Mouse (Mus musculus): ENCODE measurements around the gene Snx32. TPM values are rescaled to one million over a fixed set of nuclear protein-coding genes. Genes with fewer than 3 reads are reported as not detected.

Snx32 gene
- total RNA-seq (2021), result 10 to 100 TPM; 64.8 to 67.7 TPM

DNA sequence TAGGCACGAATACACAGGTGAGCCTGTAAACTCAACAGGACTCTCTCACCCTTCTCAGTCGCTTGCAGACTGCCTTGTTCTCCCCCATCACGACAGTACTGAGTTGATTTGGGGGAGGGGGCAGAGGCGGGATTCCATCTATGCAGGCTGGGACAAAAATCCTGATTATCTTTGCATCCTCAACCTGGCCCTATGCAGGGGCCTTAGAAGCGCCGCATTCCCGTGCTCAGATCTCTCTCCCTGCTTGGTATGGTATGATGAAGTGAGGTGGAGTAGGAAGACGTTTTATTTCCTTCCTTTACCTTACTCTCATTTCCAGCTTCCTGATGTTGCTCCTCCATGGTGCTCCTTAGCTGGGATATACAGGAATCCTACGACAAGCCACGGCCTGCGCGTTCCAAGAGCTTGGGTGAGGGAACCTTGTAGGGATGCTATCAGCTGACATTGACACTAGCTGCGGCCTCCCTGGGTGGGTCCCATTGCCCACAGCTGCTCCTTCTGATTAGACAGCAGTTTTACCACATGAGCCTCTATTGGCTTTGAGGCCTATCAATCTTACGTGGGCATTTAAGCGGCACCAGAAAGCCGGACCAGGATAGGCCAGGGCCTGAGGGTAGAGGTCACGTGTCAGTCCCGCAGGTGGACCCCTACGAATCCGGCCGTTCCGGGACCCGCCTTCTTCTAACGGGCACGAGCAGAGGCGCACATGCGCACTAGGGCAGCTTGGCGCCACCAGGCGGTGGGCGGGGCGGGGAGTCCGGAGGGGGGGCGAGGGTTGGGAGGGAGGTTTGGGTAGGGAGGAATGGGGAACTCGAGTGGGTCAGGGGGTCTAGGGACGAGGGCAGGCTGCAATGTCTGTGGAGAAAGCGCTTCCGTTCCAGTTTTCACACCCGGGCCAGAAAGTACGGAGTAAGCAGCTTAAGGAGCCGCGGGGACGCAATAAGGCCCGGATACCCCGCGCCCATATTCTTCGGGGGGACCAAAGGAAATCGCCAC is at the start of gene Snx32:
TSS of gene Snx32 (minus strand) at position 508 of the 996 bp plus-strand sequence.
- intact Hi-C loops (cut with DNase I), result no loop called here
- DNase-seq, result peak; percentile 98

DNA sequence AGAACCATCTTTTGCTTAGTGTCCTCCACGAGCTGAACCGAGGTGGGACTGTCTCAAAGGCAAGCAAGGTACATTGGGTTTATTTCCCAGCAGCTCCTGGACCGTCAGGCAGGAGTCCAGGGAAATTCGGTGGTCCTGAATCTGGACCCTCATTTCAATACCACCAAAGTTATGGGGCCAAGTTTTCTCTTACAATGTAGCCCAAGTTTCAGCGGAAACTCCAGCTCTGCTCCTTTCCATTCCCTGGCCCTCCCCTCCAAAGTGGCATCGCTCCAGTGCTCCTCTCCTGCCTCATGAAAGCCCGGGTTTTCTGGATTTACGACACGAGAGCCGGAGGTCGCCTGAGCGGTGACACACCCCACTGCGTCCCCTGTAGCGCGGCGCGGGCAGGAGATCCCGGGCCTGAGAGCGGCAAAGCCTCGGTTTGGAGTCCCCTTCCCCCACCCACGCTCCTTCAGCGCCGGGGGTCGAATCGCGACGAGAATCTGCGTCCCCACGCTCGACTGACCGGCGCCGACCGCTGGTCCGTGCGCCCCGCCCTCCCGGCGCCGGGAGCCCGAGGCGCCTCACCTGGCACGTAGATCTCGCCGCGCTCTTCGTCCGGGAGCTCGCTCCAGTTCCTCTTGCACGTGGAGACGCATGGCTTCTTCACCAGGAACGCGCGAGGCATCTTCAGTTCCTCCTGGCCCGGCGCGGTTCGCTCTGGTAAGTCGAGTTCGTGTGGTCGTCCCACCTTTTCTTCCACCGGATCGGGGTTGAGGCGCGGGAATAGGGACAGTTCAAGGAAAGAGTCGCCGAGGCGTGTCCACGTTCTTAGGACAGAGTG is 49.5 kb upstream of the Snx32 start:
- DNase-seq, result no peak
- intact Hi-C loops (cut with DNase I), result no loop called here

DNA sequence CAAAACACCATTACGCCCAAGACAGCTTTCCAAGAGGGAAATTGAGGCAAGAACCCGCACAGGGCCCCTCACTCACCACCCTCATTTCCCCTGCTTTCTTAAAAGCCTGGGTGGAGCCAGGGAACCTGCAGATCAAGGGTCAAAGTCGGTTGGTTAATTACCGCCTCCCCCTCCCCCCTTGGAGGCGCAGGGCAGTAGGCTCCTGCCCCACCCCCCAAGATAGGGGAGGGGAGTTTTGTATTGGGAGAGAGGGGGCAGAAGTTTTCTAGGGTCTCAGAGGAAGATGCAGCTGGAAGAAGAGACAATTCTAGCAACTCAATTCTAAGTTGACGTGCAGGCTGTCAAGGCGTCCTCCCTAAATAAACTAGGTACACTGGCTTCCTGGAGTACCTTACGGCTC is 48.9 kb upstream of the Snx32 start:
- intact Hi-C loops (cut with DNase I), result no loop called here
- no peak for DNase-seq

DNA sequence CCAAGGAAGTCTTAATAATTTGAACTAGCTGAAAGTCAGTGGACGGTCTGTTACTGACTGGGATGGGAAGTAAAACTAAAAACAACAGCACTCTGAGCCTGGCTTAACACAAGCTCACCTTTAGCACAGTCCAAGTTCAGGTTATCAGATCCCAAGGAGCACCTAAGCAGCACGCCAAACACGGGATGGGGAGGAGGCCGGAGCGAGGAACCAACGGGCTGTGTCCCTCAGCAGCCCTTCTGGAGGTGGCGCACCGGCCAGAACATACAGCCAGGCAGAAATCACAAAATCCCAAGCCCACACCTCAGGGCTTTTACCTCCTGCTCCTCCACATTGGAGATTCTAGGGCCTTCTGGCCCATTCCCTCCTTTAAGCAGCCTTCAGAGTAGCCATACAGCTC is 48.4 kb upstream of the Snx32 start:
- no peak for DNase-seq
- intact Hi-C loops (cut with DNase I), result no loop called here

GRCm38 (mm10) chr19:5558169-5558568 is 47.8 kb upstream of the Snx32 start:
- DNase-seq, result no peak
- intact Hi-C loops (cut with DNase I), result no loop called here

- intact Hi-C loops (cut with DNase I), result no loop called here
- no peak for DNase-seq
Measured at GRCm38 (mm10) chr19:5554212-5554611, 43.9 kb upstream of the Snx32 start.

DNA sequence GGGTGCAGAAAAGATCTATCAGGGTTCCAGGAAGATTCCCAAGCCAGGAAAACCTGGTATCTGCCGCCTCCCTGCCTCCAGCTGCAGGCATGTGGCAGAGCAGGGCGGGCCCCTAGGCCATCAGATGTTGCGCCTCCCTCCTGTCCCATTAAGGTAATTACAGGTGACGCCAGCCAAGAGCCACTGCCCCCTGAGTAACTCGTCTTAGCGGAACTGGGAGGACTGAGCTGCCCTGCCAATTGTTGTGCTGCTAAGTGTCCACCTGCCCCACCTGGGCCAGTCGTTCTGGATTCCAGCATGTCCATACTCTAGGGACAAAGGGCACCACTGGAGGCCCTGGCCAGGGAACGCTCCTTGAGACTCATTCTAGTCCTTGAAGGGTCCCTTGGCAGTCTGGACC is 43.5 kb upstream of the Snx32 start:
- no peak for DNase-seq
- intact Hi-C loops (cut with DNase I), result no loop called here

- intact Hi-C loops (cut with DNase I), result no loop called here
- no peak for DNase-seq
Measured at GRCm38 (mm10) chr19:5547471-5548056, 37.2 kb upstream of the Snx32 start.

GRCm38 (mm10) chr19:5544031-5544430 is 33.7 kb upstream of the Snx32 start:
- intact Hi-C loops (cut with DNase I), result no loop called here
- no peak for DNase-seq

DNA sequence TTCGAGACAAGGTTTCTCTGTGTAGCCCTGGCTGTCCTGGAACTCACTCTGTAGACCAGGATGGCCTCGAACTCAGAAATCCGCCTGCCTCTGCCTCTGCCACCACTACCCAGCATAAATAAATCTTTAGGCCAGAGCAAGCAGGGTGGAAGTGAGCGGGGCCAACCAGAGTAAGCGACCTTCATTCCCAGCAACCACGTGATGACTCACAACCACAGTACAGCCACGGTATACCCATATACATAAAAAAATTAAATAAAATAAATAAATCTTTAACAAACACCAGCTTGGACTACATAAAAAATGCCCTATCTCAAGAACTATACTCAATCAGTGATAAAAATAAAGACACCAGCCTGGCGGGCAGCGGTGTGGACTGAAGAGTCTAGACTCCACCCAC is 33.0 kb upstream of the Snx32 start:
- no peak for DNase-seq
- intact Hi-C loops (cut with DNase I), result no loop called here

DNA sequence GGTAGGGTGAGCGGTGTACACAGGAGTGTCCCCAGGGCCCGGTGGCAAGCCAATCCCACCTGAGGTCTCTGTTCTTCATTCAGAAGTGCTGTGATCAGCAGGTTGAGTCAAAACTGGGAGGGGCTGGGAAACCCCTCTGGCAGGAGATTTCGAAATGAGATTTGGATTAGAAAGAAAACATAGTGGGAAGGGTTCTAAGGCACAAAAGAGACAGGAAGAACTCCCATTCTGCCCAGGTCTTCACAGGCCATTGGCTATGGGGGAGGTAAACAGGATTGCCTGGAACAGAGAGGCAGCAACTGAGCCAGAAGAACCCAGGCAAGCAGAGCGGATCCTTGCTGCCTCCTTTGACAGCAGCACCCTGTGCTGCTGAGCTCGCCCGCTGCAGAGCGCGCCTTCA is 28.4 kb upstream of the Snx32 start:
- intact Hi-C loops (cut with DNase I), result no loop called here

DNA sequence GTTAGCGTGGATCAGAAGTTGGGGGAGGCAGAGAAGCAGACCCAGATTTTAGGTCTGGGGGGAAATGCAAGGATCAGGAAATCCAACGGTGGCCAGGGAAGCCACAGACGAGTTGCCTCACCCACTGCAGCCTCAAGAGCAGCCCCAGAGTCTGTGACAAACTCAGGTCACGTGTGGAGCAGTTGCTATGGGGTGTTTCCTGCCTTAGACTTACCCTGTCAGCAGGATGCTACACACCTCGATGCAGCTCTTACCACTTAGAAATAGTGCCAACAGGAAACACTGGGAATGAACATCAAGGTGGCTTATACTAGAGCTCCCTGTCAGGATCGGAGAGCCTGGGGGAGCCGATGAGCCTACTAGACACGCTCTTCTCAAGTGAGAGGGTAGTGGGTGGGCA is 22.2 kb upstream of the Snx32 start:
- no peak for DNase-seq
- intact Hi-C loops (cut with DNase I), result no loop called here

More for the DNA sequence above, 28.4 kb upstream of the Snx32 start:
- DNase-seq, result no peak

DNA sequence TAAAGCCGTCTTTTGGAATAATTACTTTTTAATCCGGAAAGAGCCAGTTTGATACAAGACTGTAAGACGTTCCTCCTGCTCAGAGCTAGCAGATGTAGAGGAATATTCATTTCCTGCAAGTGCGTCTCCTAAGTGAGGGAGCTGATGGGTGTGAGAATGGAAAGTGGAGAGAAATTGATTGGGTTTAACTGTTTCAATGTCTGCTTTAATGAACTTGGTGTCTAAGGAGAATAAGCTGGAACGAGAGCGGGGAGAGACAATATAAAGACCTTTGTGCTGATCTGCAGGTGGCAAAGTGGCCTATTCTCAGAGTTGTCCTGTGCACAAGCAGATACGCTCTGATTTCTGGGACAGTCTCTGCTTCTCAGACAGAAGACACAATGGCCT is 19.8 kb upstream of the Snx32 start:
- intact Hi-C loops (cut with DNase I), result no loop called here
- DNase-seq, result no peak

- intact Hi-C loops (cut with DNase I), result loop anchor here (5.0 kb wide), 1 partner anchor 38 kb away; the partner anchor contains the start of gene Ap5b1
- peak; percentile 96 for DNase-seq
Measured at GRCm38 (mm10) chr19:5529325-5530137, 19.2 kb upstream of the Snx32 start.

DNA sequence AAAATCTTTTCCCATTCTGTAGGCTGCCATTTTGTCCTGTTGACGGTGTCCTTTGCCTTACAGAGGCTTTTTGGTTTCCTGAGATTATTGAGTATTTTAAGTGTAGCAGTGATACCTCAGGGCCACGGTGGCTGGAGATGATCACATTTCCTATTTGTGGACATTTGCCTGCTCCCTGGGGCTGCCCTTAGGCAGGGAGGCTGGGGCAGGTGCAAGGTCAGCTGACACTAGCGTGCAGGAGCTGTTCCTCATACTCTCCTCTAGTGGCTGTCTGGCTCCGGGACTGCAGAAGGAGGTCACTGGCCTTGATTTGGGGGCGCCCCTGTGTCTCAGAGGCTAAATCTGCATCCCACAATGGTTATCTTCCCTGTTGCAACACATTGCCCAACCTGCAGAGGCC is 14.9 kb upstream of the Snx32 start:
- intact Hi-C loops (cut with DNase I), result loop anchor here (5.0 kb wide), 1 partner anchor 42 kb away; the partner anchor contains the start of gene Ap5b1
- DNase-seq, result no peak

- intact Hi-C loops (cut with DNase I), result no loop called here
- DNase-seq, result no peak
Measured at GRCm38 (mm10) chr19:5518721-5519120, 8.4 kb upstream of the Snx32 start.

- no peak for DNase-seq
- intact Hi-C loops (cut with DNase I), result no loop called here
Measured at GRCm38 (mm10) chr19:5516906-5517505, 6.7 kb upstream of the Snx32 start.

DNA sequence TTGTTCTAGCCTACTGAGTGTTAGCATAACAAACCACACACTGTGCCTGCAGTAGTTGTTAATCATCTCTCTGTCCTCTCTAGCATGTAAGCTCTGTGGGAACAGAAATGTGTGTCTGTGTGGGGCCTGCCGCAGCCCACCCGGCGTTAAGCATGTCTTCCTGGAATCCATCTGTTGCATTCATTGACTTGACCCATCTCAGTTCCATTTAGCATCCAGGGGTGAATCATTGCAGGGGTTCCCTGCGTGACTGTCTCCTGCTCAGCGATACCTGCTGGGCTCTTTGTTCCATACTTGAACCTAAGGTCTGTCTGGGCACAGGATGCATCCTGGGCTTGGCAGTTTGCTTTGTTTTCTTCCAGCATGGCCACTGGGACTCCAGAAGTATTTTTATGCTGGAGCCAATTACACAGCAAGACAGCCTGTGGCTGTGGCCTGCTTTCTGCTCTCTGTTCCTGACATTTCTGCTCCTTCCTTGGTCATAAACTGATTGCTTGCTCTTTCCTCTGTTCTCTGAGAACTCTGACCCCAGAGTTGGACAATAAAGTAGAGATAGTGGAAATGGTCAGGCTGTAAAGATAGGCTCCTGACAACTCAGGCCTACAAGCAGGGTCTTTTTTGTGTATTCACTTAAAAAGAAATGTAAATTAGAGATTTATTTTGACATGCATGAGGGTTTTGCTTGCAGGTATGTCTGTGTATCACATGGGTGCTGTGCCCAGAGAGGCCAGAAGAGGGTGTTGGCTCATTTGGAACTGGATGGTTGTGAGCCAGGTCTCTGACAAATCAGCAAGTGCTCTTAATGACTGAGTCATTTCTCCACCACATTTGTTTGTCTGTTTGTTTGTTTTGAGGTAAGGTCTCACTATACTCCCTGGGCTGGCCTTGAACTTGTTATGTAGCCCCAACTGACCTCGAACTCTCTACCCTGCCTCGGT is 5.8 kb upstream of the Snx32 start:
- no peak for DNase-seq
- intact Hi-C loops (cut with DNase I), result no loop called here

DNA sequence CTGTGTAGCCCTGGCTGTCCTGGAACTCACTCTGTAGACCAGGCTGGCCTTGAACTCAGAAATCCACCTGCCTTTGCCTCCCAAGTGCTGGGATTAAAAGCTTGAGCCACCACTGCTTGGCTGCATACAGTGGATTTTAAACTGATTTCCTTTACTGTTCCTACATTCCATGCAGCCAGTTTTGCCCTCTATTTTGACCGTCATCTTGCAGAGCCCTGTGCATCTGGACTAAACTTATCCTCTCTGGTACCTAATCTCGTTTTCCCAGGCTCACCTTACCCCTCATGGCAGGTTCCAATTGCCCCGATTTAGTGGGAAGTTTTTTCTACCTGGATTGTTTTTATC is 2.6 kb upstream of the Snx32 start:
- DNase-seq, result no peak
- intact Hi-C loops (cut with DNase I), result no loop called here

Data from left cerebral cortex, postnatal 4 days (tissue).